Mouse (Mus musculus) thymus, adult 2 months (tissue): ENCODE data around the gene C1qtnf2.

Experiments used
- CTCF ChIP-seq: fragments of 200-500 bp; IDR thresholded peaks from 2 replicates; pipeline ENCODE4 v1.5.1; 2012; ENCODE audit warnings: mild to moderate bottlenecking, control low read depth, low read length, moderate library complexity, borderline replicate concordance; ENCODE audit not compliant: control insufficient read depth, poor library complexity, insufficient read depth; ENCODE audit errors: extremely low read depth
- POLR2A ChIP-seq: fragments of 200-500 bp; IDR thresholded peaks from 2 replicates; pipeline ENCODE4 v1.6.1; 2012; ENCODE audit warnings: mild to moderate bottlenecking, low read length, control low read depth, moderate library complexity; ENCODE audit not compliant: control insufficient read depth, poor library complexity, insufficient read depth; ENCODE audit errors: extremely low read depth

DNA sequence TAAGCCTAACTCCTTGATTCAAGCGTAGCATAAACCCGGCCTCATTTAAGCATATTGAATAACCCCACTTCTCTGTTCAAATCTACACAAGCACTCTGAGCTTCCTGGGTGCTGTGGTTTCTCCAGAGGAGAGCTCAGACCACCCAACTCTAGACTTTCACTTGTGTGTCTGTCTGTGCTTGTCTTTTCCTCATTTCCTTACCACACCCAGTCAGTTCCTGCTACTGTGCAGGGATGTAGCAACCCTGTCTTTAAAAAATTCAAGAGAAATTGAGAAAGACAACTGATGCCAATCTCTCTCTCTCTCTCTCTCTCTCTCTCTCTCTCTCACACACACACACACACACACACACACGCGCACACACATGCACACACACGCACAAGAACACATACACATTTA, 35.8 kb downstream of the C1qtnf2 start:
- no peak for TF ChIP-seq POLR2A
- no peak for TF ChIP-seq CTCF
